ENCODE assay signal across 23 mouse cellular contexts in the genomic region with DNA sequence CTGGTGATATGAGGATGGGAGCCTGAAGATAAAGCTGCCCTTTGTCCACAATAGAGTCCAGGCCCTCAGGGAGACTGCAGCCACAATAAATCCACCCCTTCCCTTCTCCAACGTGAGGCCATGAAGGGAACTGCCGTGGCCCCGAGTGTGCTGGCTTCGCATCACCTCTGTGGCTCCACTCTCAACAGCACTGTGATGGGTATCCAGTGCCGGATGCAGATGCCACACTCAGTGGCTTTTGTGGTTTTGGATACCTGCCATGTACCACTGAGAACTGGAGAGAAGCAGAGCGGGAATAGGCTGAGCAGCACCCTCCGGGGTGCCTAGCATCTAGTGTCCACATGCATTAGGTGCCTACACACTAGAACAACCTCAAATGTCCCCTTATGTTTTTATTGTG. TPM values are rescaled to one million over a fixed set of nuclear protein-coding genes. Genes with fewer than 3 reads are reported as not detected.
DNase-seq lines count a peak whose midpoint lies in the region; ATAC-seq and TF ChIP-seq lines count a peak whose summit lies in the region.
"Had no signal": no experiment of that assay in that cellular context is flagged by ENCODE, and none has a peak within 500 bp of the region (broad histone marks: within the 10 kb centered on the region; RNA-seq: fewer than 3 reads in every experiment).

No protein-coding gene starts in this region.

- H3K79me2 ChIP-seq in MEL (ENCODE audit: control insufficient read depth, insufficient read depth, low read length, poor library complexity) = no peaks in the 10 kb centered on the region

- no peak overlapping the region for H3K4me3 ChIP-seq in hindbrain, embryonic 11.5 days (ENCODE audit: low read depth, low read length)
- H3K4me3 ChIP-seq in hindbrain, embryonic 14.5 days (replicated peaks; ENCODE audit: low read length) = no peak overlapping the region
- H3K4me3 ChIP-seq in MEL (ENCODE audit: control insufficient read depth in 1 of 2, insufficient read depth in 1 of 2, low read depth in 2 of 2, low read length in 2 of 2) = no peak overlapping the region
- H3K4me3 ChIP-seq: gastrocnemius, adult 2 months; heart, embryonic 12.5 days; layer of hippocampus, adult 2 months; limb, embryonic 15.5 days had no signal

- no peak overlapping the region for H3K27ac ChIP-seq in hindbrain, embryonic 11.5 days (ENCODE audit: low read depth, low read length)
- no peak overlapping the region for H3K27ac ChIP-seq in hindbrain, embryonic 14.5 days
- H3K27ac ChIP-seq in MEL (ENCODE audit: control insufficient read depth, low read depth, low read length) = no peak overlapping the region
- H3K27ac ChIP-seq: gastrocnemius, adult 2 months; layer of hippocampus, adult 2 months; limb, embryonic 15.5 days had no signal

- H3K4me1 ChIP-seq in hindbrain, embryonic 11.5 days (replicated peaks; ENCODE audit: control insufficient read depth, insufficient read depth, low read length) = peaks cover 17% of the 10 kb centered on the region
- H3K4me1 ChIP-seq in hindbrain, embryonic 14.5 days (replicated peaks; ENCODE audit: control insufficient read depth, insufficient read depth, low read length) = peaks cover 17% of the 10 kb centered on the region
- no peaks in the 10 kb centered on the region for H3K4me1 ChIP-seq in MEL (ENCODE audit: control insufficient read depth in 1 of 2, insufficient read depth in 2 of 2, low read length in 2 of 2)

- peak; percentile 32 for DNase-seq in hindbrain, embryonic 11.5 days (ENCODE audit: low spot score)
- no peak for DNase-seq in hindbrain, embryonic 14.5 days (ENCODE audit: low spot score)
- DNase-seq in 3134 (ENCODE audit: extremely low read depth, insufficient read length, low spot score) (peak; percentile 39), MEL (ENCODE audit: low read depth, low spot score) (peak; percentile 11)
- no peak for DNase-seq in layer of hippocampus, adult 11-12 months (ENCODE audit: low spot score)
- DNase-seq in lung, adult 18-20 months = no peak
- DNase-seq in gastrocnemius, postnatal 4 days (ENCODE audit: low spot score in 2 of 2) = no peak
- DNase-seq: adrenal gland, postnatal 14 days; cerebellum, adult 11 months; cerebellum, postnatal 10 days; embryo, embryonic 11 days; gastrocnemius, adult 2 months; heart, adult 11 months; heart, postnatal 14 days; kidney, adult 18-20 months; kidney, postnatal 10 days; right cerebral cortex, postnatal 14 days; spleen, adult 18-20 months; thymus, postnatal 4 days had no signal

- no peak for TF ChIP-seq RAD21 in MEL (IDR thresholded peaks at IDR 0.05; ENCODE audit: low read depth, low read length)

- ATAC-seq in hindbrain, embryonic 11.5 days (ENCODE audit: low FRiP score) = no peak
- no peak for ATAC-seq in hindbrain, embryonic 14.5 days (ENCODE audit: low FRiP score)
- peak; percentile 53; a peak in 3 of 4 replicates for ATAC-seq in hematopoietic stem cell, adult 5-6 weeks (replicated peaks in 1 of 2; ENCODE audit: insufficient read depth in 1 of 2, low FRiP score in 2 of 2, low TSS enrichment in 1 of 2, low read depth in 1 of 2, poor library complexity in 2 of 2, severe bottlenecking in 2 of 2)

- H3K4me2 ChIP-seq in hindbrain, embryonic 11.5 days (replicated peaks; ENCODE audit: low read depth, low read length) = peak overlapping the region; percentile 6; the same call in 1 of the 2 replicates
- H3K4me2 ChIP-seq in hindbrain, embryonic 14.5 days (replicated peaks) = no peak overlapping the region
- H3K4me2 ChIP-seq: heart, embryonic 12.5 days; limb, embryonic 15.5 days had no signal

- no peak for TF ChIP-seq CTCF in MEL (IDR thresholded peaks at IDR 0.05 in 2 of 3, conservative IDR thresholded peaks at IDR 0.05 in 1 of 3; ENCODE audit: control insufficient read depth in 1 of 3, insufficient read depth in 1 of 3, low read depth in 2 of 3, low read length in 3 of 3, poor library complexity in 1 of 3, severe bottlenecking in 1 of 3)

- no peak overlapping the region for H3K9ac ChIP-seq in hindbrain, embryonic 11.5 days (ENCODE audit: low read depth, low read length)
- no peak overlapping the region for H3K9ac ChIP-seq in hindbrain, embryonic 14.5 days
- H3K9ac ChIP-seq in MEL (ENCODE audit: control insufficient read depth, low read depth, low read length, poor library complexity, severe bottlenecking) = no peak overlapping the region
- H3K9ac ChIP-seq: heart, embryonic 12.5 days; limb, embryonic 15.5 days had no signal

- WGBS in hindbrain, embryonic 11.5 days = 64% methylated on average over 7 of the region's 7 CpGs
- 57% methylated on average over 7 of the region's 7 CpGs for WGBS in hindbrain, embryonic 14.5 days

- no peaks in the 10 kb centered on the region for H3K9me3 ChIP-seq in hindbrain, embryonic 11.5 days (ENCODE audit: control insufficient read depth, low read length)
- no peaks in the 10 kb centered on the region for H3K9me3 ChIP-seq in hindbrain, embryonic 14.5 days (ENCODE audit: control insufficient read depth, low read length)
- no peaks in the 10 kb centered on the region for H3K9me3 ChIP-seq in MEL (replicated peaks; ENCODE audit: insufficient read depth, low read length)
- H3K9me3 ChIP-seq: heart, embryonic 12.5 days; limb, embryonic 15.5 days had no signal

- H3K27me3 ChIP-seq in hindbrain, embryonic 11.5 days (ENCODE audit: control insufficient read depth, insufficient read depth, low read length) = no peaks in the 10 kb centered on the region
- no peaks in the 10 kb centered on the region for H3K27me3 ChIP-seq in hindbrain, embryonic 14.5 days (ENCODE audit: control insufficient read depth, insufficient read depth, low read length)
- peaks cover 2 to 4% of the 10 kb centered on the region in 2 experiments; a peak in 3 of 4 replicates for H3K27me3 ChIP-seq in MEL (ENCODE audit: control insufficient read depth in 1 of 2, insufficient read depth in 2 of 2, low read length in 2 of 2)
- H3K27me3 ChIP-seq: heart, embryonic 12.5 days; limb, embryonic 15.5 days had no signal

- TF ChIP-seq POLR2A in MEL (IDR thresholded peaks at IDR 0.05; ENCODE audit: control insufficient read depth in 1 of 2, insufficient read depth in 1 of 2, low read depth in 1 of 2, low read length in 2 of 2, poor library complexity in 1 of 2) = no peak

- H3K36me3 ChIP-seq in hindbrain, embryonic 11.5 days (ENCODE audit: control insufficient read depth, insufficient read depth, low read length) = no peaks in the 10 kb centered on the region
- H3K36me3 ChIP-seq in hindbrain, embryonic 14.5 days (replicated peaks; ENCODE audit: control insufficient read depth, insufficient read depth) = no peaks in the 10 kb centered on the region
- no peaks in the 10 kb centered on the region for H3K36me3 ChIP-seq in MEL (ENCODE audit: control insufficient read depth in 1 of 2, insufficient read depth in 2 of 2, low read length in 2 of 2)
- H3K36me3 ChIP-seq: heart, embryonic 12.5 days; limb, embryonic 15.5 days had no signal

- no peak for TF ChIP-seq EP300 in MEL (IDR thresholded peaks at IDR 0.05; ENCODE audit: low read depth in 1 of 2, low read length in 2 of 2)

TF ChIP-seq in MEL, 35 proteins besides CTCF, POLR2A, EP300 and RAD21:
- TF ChIP-seq UBTF (IDR thresholded peaks at IDR 0.05; ENCODE audit: borderline replicate concordance, insufficient read depth, low read depth, low read length) (no peak), MAX (IDR thresholded peaks at IDR 0.05; ENCODE audit: low read length) (no peak), CHD1 (IDR thresholded peaks at IDR 0.05; ENCODE audit: low read depth, low read length) (no peak), ELF1 (IDR thresholded peaks at IDR 0.05; ENCODE audit: low read depth, low read length) (no peak), KAT2A (conservative IDR thresholded peaks at IDR 0.05; ENCODE audit: low read depth, low read length) (no peak), ZKSCAN1 (IDR thresholded peaks at IDR 0.05; ENCODE audit: low read depth, low read length) (no peak), POLR2AphosphoS5 (IDR thresholded peaks at IDR 0.05; ENCODE audit: borderline replicate concordance, low read depth, low read length) (no peak), ZMIZ1 (IDR thresholded peaks at IDR 0.05; ENCODE audit: low read depth, low read length) (no peak), NELFE (IDR thresholded peaks at IDR 0.05; ENCODE audit: low read depth, low read length) (no peak)

RNA-seq across cellular contexts. Expression of gene Ankrd6, which starts 29.8 kb away (rescaled TPM):
- 22.4 and 27.4 TPM in 2 replicates for polyA plus RNA-seq in hindbrain, embryonic 11.5 days (2014; fragmentation: Nextera tagmentation; extraction: Ambion mirVana)
- polyA plus RNA-seq in hindbrain, embryonic 14.5 days (2014; fragmentation: Nextera tagmentation; extraction: Ambion mirVana) = 23.0 and 24.7 TPM in 2 replicates
- total RNA-seq in MEL (2012; rRNA removed) = 1.1 and 1.4 TPM in 2 replicates
- 1 to 10 TPM in 1 of 2 experiments, not detected in 1; 1.8 TPM for polyA plus RNA-seq in MEL (2012; ENCODE audit: insufficient read depth in 1 of 2, insufficient read length in 2 of 2, low read depth in 1 of 2, low replicate concordance in 2 of 2, missing spikeins in 1 of 2)
- total RNA-seq in hematopoietic stem cell, adult 5-6 weeks (2017) = 2.8 and 5.0 TPM in 2 replicates
- 1 to 10 TPM; 4.3 to 5.8 TPM for total RNA-seq in gastrocnemius, postnatal 4 days (2021)

Comparison
In these comparisons a context has a peak if more than half of its experiments do, and no peak if none do; other contexts are left out.
1. DNase-seq: peak in hindbrain, embryonic 11.5 days (single experiment), 3134 (single experiment) and MEL (single experiment); none in hindbrain, embryonic 14.5 days (single experiment), layer of hippocampus, adult 11-12 months (single experiment), lung, adult 18-20 months (0 of 2) and gastrocnemius, postnatal 4 days (0 of 2).
2. ATAC-seq: peak in hematopoietic stem cell, adult 5-6 weeks (2 of 2); none in hindbrain, embryonic 11.5 days (single experiment) and hindbrain, embryonic 14.5 days (single experiment).